Mouse (Mus musculus) heart, adult 2 months (tissue): ENCODE measurements around the gene Alppl2. TPM values are rescaled to one million over a fixed set of nuclear protein-coding genes. Genes with fewer than 3 reads are reported as not detected.
A peak's percentile ranks its signal among the peaks of the same experiment; 100 is the strongest.

Experiments used
- DNase-seq, 2 experiments: peaks; one replicate each; pipeline ENCODE4 v3.0.0; 2021
- H3K27ac ChIP-seq: fragments of 200-600 bp; 2 replicates; pipeline ENCODE4 v1.8.1; 2022
- H3K27me3 ChIP-seq: fragments of 200-500 bp; 2 replicates; pipeline ENCODE4 v1.6.1; 2012; ENCODE audit warnings: mild to moderate bottlenecking, low read length, inconsistent platforms, mixed read lengths; ENCODE audit not compliant: control insufficient read depth, insufficient read depth
- H3K36me3 ChIP-seq: fragments of 200-500 bp; 2 replicates; pipeline ENCODE4 v1.6.1; 2012; ENCODE audit warnings: low read length, inconsistent platforms; ENCODE audit not compliant: control insufficient read depth, insufficient read depth
- H3K4me1 ChIP-seq: fragments of 200-500 bp; 2 replicates; pipeline ENCODE4 v1.6.1; 2011; ENCODE audit warnings: low read length; ENCODE audit not compliant: control insufficient read depth, insufficient read depth
- H3K4me3 ChIP-seq: fragments of 200-600 bp; 2 replicates; pipeline ENCODE4 v1.8.1; 2022
- H3K79me2 ChIP-seq: fragments of 200-500 bp; replicated peaks from 2 replicates; pipeline ENCODE4 v1.6.1; 2012; ENCODE audit warnings: mild to moderate bottlenecking, inconsistent platforms, low read length, moderate library complexity, mixed read lengths; ENCODE audit not compliant: control insufficient read depth, insufficient read depth
- H3K9ac ChIP-seq: fragments of 200-500 bp; 2 replicates; pipeline ENCODE4 v1.6.1; 2012; ENCODE audit warnings: low read depth, mild to moderate bottlenecking, control low read depth, inconsistent platforms, low read length, mixed read lengths
- CTCF ChIP-seq: fragments of 200-600 bp; IDR thresholded peaks from 2 replicates; pipeline ENCODE4 v1.8.1; 2022; ENCODE audit warnings: antibody characterized with exemption, mild to moderate bottlenecking, moderate library complexity
- EP300 ChIP-seq: fragments of 200-500 bp; IDR thresholded peaks from 2 replicates; pipeline ENCODE4 v1.6.1; 2011; ENCODE audit warnings: low read depth, low read length, control low read depth; ENCODE audit not compliant: insufficient read depth
- POLR2A ChIP-seq: fragments of 200-500 bp; IDR thresholded peaks from 2 replicates; pipeline ENCODE4 v1.6.1; 2011; ENCODE audit warnings: mild to moderate bottlenecking, low read depth, low read length, control low read depth; ENCODE audit not compliant: insufficient read depth
- WGBS: fragments of 180-500 bp; shearing (Covaris S2); methylation state at CpG from one replicate; pipeline ENCODE4 v1.1.7; 2018; 5-methylcytosine and 5-hydroxymethylcytosine counted together
- intact Hi-C: fragments of 180-260 bp; cut with DNase I; formaldehyde crosslinking; loops from one replicate; pipeline ENCODE4 v1.15.1; 2025
- polyA plus RNA-seq: library from polyadenylated mRNA; depleted of rRNA; stranded (reverse); fragments of >200 nt; gene quantifications from 2 replicates; pipeline ENCODE4 v1.2.3, GENCODE M21; 2012; rRNA removed
- total RNA-seq, 2 experiments: library from RNA; stranded (reverse); gene quantifications; 2 replicates each; pipeline ENCODE4 v1.2.3; 2021

Alppl2 gene
- total and polyA plus RNA-seq, 3 experiments = not detected

DNA sequence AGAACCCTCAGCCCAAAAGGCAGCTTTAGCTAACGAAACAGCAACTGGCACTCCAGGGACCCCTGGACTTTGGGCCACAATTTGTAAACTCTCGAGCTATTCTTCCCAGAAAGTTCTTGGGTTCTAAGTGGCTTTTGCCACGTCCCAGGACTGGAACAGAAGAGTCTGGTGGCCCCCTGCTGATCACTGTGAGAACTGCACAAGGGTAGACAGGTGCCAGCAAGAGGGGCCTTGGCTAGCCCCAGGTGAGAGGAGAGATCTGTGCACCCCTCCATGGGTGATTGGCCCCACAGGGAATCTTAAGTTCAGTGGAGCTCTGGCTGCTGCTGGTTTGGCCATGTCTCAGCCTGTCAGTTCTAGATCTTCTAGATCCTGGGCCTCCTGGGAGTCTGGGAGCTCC is 48.6 kb downstream of the Alppl2 start:
- H3K36me3 ChIP-seq = no peaks in the 10 kb centered on the region
- no peak overlapping the region for H3K4me3 ChIP-seq
- H3K79me2 ChIP-seq = no peaks in the 10 kb centered on the region
- no peaks in the 10 kb centered on the region for H3K27me3 ChIP-seq
- WGBS = 16% methylated on average over 3 of the region's 3 CpGs
- no peak overlapping the region for H3K27ac ChIP-seq
- no peak overlapping the region for H3K9ac ChIP-seq
- peak; percentile 96 for TF ChIP-seq CTCF
- TF ChIP-seq EP300 = no peak
- peaks cover 2% of the 10 kb centered on the region; the same call in 1 of the 2 replicates for H3K4me1 ChIP-seq
- DNase-seq = peak; percentile 54 to 82
- intact Hi-C loops = loop anchor here (1.0 to 10.0 kb wide), 4 partner anchors 74 to 391 kb away; partner anchors contain the start of gene Prss56

DNA sequence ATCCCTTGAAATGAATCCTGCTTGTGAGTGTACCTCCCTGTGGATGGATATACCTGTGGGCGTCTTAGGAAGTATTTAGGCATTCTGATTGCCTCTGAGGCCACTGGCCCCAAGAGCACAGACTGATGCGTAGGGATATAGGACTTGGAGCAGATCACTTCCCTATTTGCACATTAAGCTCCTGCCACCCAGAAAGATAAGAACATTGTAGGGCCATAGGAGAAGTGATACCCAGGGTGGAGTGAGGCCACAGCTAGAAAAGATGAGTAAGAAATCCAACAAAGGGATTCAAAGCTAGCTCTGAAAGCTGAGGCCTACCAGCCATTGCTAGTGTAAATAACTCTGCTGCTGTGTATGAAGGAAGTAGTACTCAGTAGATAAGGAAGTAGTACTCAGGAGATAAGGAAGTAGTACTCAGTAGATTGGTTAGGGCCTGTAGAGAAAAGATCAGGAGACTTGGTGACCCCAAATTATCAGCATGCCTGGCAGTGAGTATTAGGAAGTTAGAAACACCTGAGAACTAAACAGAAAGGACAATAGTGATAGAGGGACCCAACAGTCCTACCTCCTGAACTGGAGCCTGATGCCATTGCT is 51.2 kb downstream of the Alppl2 start:
- no peak for DNase-seq
- Histone ChIP-seq H3K27ac (no peak overlapping the region), H3K36me3 (no peaks in the 10 kb centered on the region), H3K4me3 (no peak overlapping the region), H3K9ac (no peak overlapping the region), H3K27me3 (no peaks in the 10 kb centered on the region), H3K79me2 (no peaks in the 10 kb centered on the region), H3K4me1 (peaks cover 2% of the 10 kb centered on the region)
- TF ChIP-seq EP300 (no peak), CTCF (no peak), POLR2A (no peak)
- WGBS = 89% methylated on average over 2 of the region's 2 CpGs
- intact Hi-C loops = no loop called here

Other genes with a start within 250 kb of the Alppl2 start
- not detected for gene Alpi, start 11.7 kb upstream of the Alppl2 start, total RNA-seq
- gene Alpi, start 11.7 kb upstream of the Alppl2 start, polyA plus RNA-seq = 0.06 TPM in 1 of 2 replicates, not detected in the other
- not detected for gene Akp3, start 35.0 kb upstream of the Alppl2 start, total RNA-seq
- 0.06 TPM in 1 of 2 replicates, not detected in the other for gene Akp3, start 35.0 kb upstream of the Alppl2 start, polyA plus RNA-seq
- not detected for gene Ecel1, start 66.6 kb upstream of the Alppl2 start, total RNA-seq
- 0.09 and 0.31 TPM in 2 replicates for gene Ecel1, start 66.6 kb upstream of the Alppl2 start, polyA plus RNA-seq
- not detected for gene Prss56, start 93.4 kb upstream of the Alppl2 start, total RNA-seq
- not detected in 2 replicates for gene Prss56, start 93.4 kb upstream of the Alppl2 start, polyA plus RNA-seq
- not detected for gene Chrnd, start 100.7 kb upstream of the Alppl2 start, total RNA-seq
- not detected in 2 replicates for gene Chrnd, start 100.7 kb upstream of the Alppl2 start, polyA plus RNA-seq
- not detected for gene Chrng, start 114.7 kb upstream of the Alppl2 start, total RNA-seq
- gene Chrng, start 114.7 kb upstream of the Alppl2 start, polyA plus RNA-seq = not detected in 2 replicates
- 10 to 100 TPM; 44.1 to 47.2 TPM for gene Eif4e2, start 124.0 kb upstream of the Alppl2 start, total RNA-seq
- 25.8 and 37.2 TPM in 2 replicates for gene Eif4e2, start 124.0 kb upstream of the Alppl2 start, polyA plus RNA-seq
- gene Efhd1, start 174.4 kb upstream of the Alppl2 start, total RNA-seq = 1 to 10 TPM; 3.1 to 5.1 TPM
- 6.6 and 12.3 TPM in 2 replicates for gene Efhd1, start 174.4 kb upstream of the Alppl2 start, polyA plus RNA-seq
- 10 to 100 TPM; 47.4 to 47.7 TPM for gene Gigyf2, start 237.1 kb upstream of the Alppl2 start, total RNA-seq
- gene Gigyf2, start 237.1 kb upstream of the Alppl2 start, polyA plus RNA-seq = 19.3 and 33.5 TPM in 2 replicates